Mouse (Mus musculus): ENCODE measurements around the gene Dnajc6. TPM values are rescaled to one million over a fixed set of nuclear protein-coding genes. Genes with fewer than 3 reads are reported as not detected.

Dnajc6 gene
- total and polyA plus RNA-seq, 3 experiments = 0.29 to 0.41 (median 0.35) TPM

- 1% methylated on average over 33 of the region's 33 CpGs for WGBS
- peak; percentile 14 to 47 for DNase-seq
- Histone ChIP-seq H3K79me2 (replicated peaks; ENCODE audit: control insufficient read depth, insufficient read depth, low read length) (no peaks in the 10 kb centered on the region), H3K27me3 (ENCODE audit: control insufficient read depth, insufficient read depth, low read length) (peaks cover 4% of the 10 kb centered on the region), H3K9ac (ENCODE audit: low read depth, low read length) (no peak overlapping the region), H3K36me3 (ENCODE audit: control insufficient read depth, insufficient read depth, low read length) (no peaks in the 10 kb centered on the region), H3K27ac (no peak overlapping the region), H3K4me3 (no peak overlapping the region), H3K4me1 (ENCODE audit: control insufficient read depth, insufficient read depth, low read length) (no peaks in the 10 kb centered on the region)
- TF ChIP-seq POLR2A (IDR thresholded peaks at IDR 0.05; ENCODE audit: insufficient read depth, low read depth, low read length) = no peak
- no peak for TF ChIP-seq EP300 (IDR thresholded peaks at IDR 0.05; ENCODE audit: insufficient read depth, low read depth, low read length)
- no peak for TF ChIP-seq CTCF (IDR thresholded peaks at IDR 0.05)
- intact Hi-C loops (cut with DNase I) = no loop called here
These were observed 54.3 kb downstream of the Dnajc6 start for GRCm38 (mm10) chr4:101550671-101551161.

- no peaks in the 10 kb centered on the region for H3K79me2 ChIP-seq (replicated peaks; ENCODE audit: control insufficient read depth, insufficient read depth, low read length)
- DNase-seq = no peak
- WGBS = 28% methylated on average over 4 of the region's 4 CpGs
- no peak overlapping the region for H3K4me3 ChIP-seq
- TF ChIP-seq CTCF (IDR thresholded peaks at IDR 0.05) (no peak), POLR2A (IDR thresholded peaks at IDR 0.05; ENCODE audit: insufficient read depth, low read depth, low read length) (no peak), EP300 (IDR thresholded peaks at IDR 0.05; ENCODE audit: insufficient read depth, low read depth, low read length) (no peak)
- H3K9ac ChIP-seq (ENCODE audit: low read depth, low read length) = no peak overlapping the region
- H3K27ac ChIP-seq = no peak overlapping the region
- no peaks in the 10 kb centered on the region for H3K4me1 ChIP-seq (ENCODE audit: control insufficient read depth, insufficient read depth, low read length)
- no peaks in the 10 kb centered on the region for H3K36me3 ChIP-seq (ENCODE audit: control insufficient read depth, insufficient read depth, low read length)
- H3K27me3 ChIP-seq (ENCODE audit: control insufficient read depth, insufficient read depth, low read length) = peaks cover 4% of the 10 kb centered on the region
- intact Hi-C loops (cut with DNase I) = no loop called here
These were observed 55.0 kb downstream of the Dnajc6 start for GRCm38 (mm10) chr4:101551425-101551824.

DNA sequence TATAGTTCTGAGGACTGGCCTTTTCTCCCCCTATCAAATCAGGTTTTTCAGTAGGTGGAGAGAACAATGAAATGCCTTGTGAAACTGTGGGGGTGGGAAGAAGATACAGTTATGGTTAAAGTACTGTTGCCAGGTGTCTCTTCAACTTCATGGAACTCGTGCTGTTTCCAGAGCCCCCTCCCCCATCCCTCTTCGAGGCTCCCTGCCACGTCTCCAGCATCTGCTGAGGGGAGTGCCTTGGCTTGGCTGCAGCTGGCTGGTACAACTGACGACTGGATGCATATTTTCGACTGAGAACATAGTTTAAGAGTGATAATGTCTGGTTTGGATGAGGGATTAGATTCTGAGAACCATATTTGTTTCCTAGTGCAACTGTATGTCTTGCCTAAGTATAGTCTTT lies 55.9 kb downstream of the Dnajc6 start:
- Histone ChIP-seq H3K27me3 (ENCODE audit: control insufficient read depth, insufficient read depth, low read length) (peaks cover 4% of the 10 kb centered on the region), H3K79me2 (replicated peaks; ENCODE audit: control insufficient read depth, insufficient read depth, low read length) (no peaks in the 10 kb centered on the region), H3K27ac (no peak overlapping the region), H3K4me1 (ENCODE audit: control insufficient read depth, insufficient read depth, low read length) (no peaks in the 10 kb centered on the region), H3K36me3 (ENCODE audit: control insufficient read depth, insufficient read depth, low read length) (no peaks in the 10 kb centered on the region), H3K4me3 (no peak overlapping the region), H3K9ac (ENCODE audit: low read depth, low read length) (no peak overlapping the region)
- TF ChIP-seq CTCF (IDR thresholded peaks at IDR 0.05) = no peak
- TF ChIP-seq POLR2A (IDR thresholded peaks at IDR 0.05; ENCODE audit: insufficient read depth, low read depth, low read length) = no peak
- TF ChIP-seq EP300 (IDR thresholded peaks at IDR 0.05; ENCODE audit: insufficient read depth, low read depth, low read length) = no peak
- DNase-seq = no peak
- intact Hi-C loops (cut with DNase I) = no loop called here
- 25% methylated on average over 5 of the region's 5 CpGs for WGBS

DNA sequence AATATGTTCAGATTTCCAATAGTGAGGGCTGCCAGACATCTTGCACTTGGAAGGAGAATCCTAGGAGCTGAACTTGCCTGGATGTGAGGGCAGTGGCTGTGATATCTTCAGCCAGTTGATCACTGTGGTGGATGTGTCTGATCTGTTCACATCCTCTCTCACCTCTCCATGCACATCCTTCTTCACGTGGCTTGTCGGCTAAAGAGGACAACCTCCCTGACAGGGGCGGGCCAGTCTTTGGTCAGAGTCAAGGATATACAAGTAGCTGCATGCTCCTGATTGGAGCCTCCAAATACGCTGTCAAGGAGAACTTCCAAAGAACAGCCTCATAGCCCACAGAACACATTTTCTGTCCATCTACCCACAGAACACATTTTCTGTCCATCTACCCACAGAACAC lies 58.6 kb downstream of the Dnajc6 start:
- 68% methylated on average over 4 of the region's 4 CpGs for WGBS
- Histone ChIP-seq H3K36me3 (ENCODE audit: control insufficient read depth, insufficient read depth, low read length) (no peaks in the 10 kb centered on the region), H3K27me3 (ENCODE audit: control insufficient read depth, insufficient read depth, low read length) (no peaks in the 10 kb centered on the region), H3K79me2 (replicated peaks; ENCODE audit: control insufficient read depth, insufficient read depth, low read length) (no peaks in the 10 kb centered on the region), H3K4me1 (ENCODE audit: control insufficient read depth, insufficient read depth, low read length) (no peaks in the 10 kb centered on the region), H3K4me3 (no peak overlapping the region), H3K9ac (ENCODE audit: low read depth, low read length) (no peak overlapping the region), H3K27ac (no peak overlapping the region)
- intact Hi-C loops (cut with DNase I) = no loop called here
- no peak for DNase-seq
- TF ChIP-seq POLR2A (IDR thresholded peaks at IDR 0.05; ENCODE audit: insufficient read depth, low read depth, low read length) (no peak), EP300 (IDR thresholded peaks at IDR 0.05; ENCODE audit: insufficient read depth, low read depth, low read length) (no peak), CTCF (IDR thresholded peaks at IDR 0.05) (no peak)

- TF ChIP-seq EP300 (IDR thresholded peaks at IDR 0.05; ENCODE audit: insufficient read depth, low read depth, low read length) (no peak), CTCF (IDR thresholded peaks at IDR 0.05) (no peak), POLR2A (IDR thresholded peaks at IDR 0.05; ENCODE audit: insufficient read depth, low read depth, low read length) (no peak)
- intact Hi-C loops (cut with DNase I) = no loop called here
These were observed 63.7 kb downstream of the Dnajc6 start for GRCm38 (mm10) chr4:101560137-101560536.

DNA sequence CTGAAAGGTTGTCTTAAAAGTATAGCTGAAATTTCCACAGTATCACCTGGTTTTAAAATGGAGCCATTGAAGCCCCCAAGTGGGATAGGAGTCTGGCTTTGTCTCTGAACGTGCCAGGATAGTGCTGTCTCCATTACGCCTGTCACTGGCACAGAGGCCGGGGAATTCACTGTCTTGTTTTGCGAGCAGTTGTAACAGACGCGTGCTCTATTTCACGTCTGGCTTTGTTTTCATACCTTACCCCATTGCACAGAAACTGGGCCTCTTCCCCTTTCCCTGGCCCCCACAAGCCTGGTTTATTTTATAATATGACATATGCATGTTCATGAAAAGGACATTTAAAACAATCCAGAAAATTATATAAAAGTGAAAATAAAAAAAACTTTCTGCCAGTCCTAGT lies 66.4 kb downstream of the Dnajc6 start:
- no peak overlapping the region for H3K9ac ChIP-seq (ENCODE audit: low read depth, low read length)
- 82% methylated on average over 7 of the region's 7 CpGs for WGBS
- H3K4me3 ChIP-seq = no peak overlapping the region
- H3K27ac ChIP-seq = no peak overlapping the region
- no peaks in the 10 kb centered on the region for H3K36me3 ChIP-seq (ENCODE audit: control insufficient read depth, insufficient read depth, low read length)
- TF ChIP-seq POLR2A (IDR thresholded peaks at IDR 0.05; ENCODE audit: insufficient read depth, low read depth, low read length) (no peak), CTCF (IDR thresholded peaks at IDR 0.05) (no peak), EP300 (IDR thresholded peaks at IDR 0.05; ENCODE audit: insufficient read depth, low read depth, low read length) (no peak)
- H3K4me1 ChIP-seq (ENCODE audit: control insufficient read depth, insufficient read depth, low read length) = no peaks in the 10 kb centered on the region
- H3K27me3 ChIP-seq (ENCODE audit: control insufficient read depth, insufficient read depth, low read length) = no peaks in the 10 kb centered on the region; the same call in 1 of the 2 replicates
- no peak for DNase-seq
- H3K79me2 ChIP-seq (replicated peaks; ENCODE audit: control insufficient read depth, insufficient read depth, low read length) = no peaks in the 10 kb centered on the region
- intact Hi-C loops (cut with DNase I) = no loop called here

More at GRCm38 (mm10) chr4:101560137-101560536, 63.7 kb downstream of the Dnajc6 start:
- Histone ChIP-seq H3K4me3 (no peak overlapping the region), H3K9ac (ENCODE audit: low read depth, low read length) (no peak overlapping the region), H3K27me3 (ENCODE audit: control insufficient read depth, insufficient read depth, low read length) (no peaks in the 10 kb centered on the region; the same call in 1 of the 2 replicates), H3K4me1 (ENCODE audit: control insufficient read depth, insufficient read depth, low read length) (no peaks in the 10 kb centered on the region), H3K79me2 (replicated peaks; ENCODE audit: control insufficient read depth, insufficient read depth, low read length) (no peaks in the 10 kb centered on the region), H3K27ac (no peak overlapping the region), H3K36me3 (ENCODE audit: control insufficient read depth, insufficient read depth, low read length) (no peaks in the 10 kb centered on the region)
- WGBS = 62% methylated on average over 4 of the region's 4 CpGs
- DNase-seq = no peak
